Mouse (Mus musculus): ENCODE measurements at regions not wholly inside any gene's neighbourhood (a gene's known extent, or its start where the extent isn't known, plus 50 kb on each side); places are given as distances from the start of the nearest gene placed in this dataset.

DNA sequence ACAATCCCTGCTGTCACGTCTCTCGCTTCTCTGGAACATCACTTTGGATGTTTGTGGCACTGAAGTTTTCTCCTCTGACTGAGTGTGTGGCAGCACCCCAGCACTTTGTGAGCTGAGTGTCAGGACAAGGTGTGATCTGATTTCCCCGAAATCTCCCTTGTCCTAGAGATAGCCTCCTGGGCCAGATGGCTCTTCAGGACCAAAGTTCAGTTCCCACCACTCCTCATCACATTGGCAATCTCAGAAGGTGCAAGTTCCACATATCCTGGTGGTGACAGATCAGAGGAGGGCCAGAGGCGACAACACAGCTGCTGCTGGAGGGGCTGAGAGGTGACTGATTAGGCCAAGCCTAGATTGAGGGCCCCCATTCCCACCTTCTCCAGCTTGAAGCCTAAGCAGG lies 193.2 kb upstream of the Fermt1 start:
- TF ChIP-seq POLR2A (IDR thresholded peaks at IDR 0.05; ENCODE audit: extremely low read depth, insufficient read depth, low read length) (no peak), CTCF (IDR thresholded peaks at IDR 0.05; ENCODE audit: low read depth, low read length) (no peak)
